Mouse (Mus musculus) gastrocnemius, postnatal 36 days (tissue): ENCODE results near the gene Muc1. TPM values are rescaled to one million over a fixed set of nuclear protein-coding genes. Genes with fewer than 3 reads are reported as not detected.
A peak's percentile ranks its signal among the peaks of the same experiment; 100 is the strongest.
"Not testable (repeated sequence)": the region's sequence is repeated elsewhere in the genome, so short reads cannot be mapped to it uniquely, and the experiment has no call there.

ENCODE experiments used
- DNase-seq, 2 experiments: peaks; one replicate each; pipeline ENCODE4 v3.0.0; 2022
- intact Hi-C: fragments of 180-260 bp; cut with DNase I; formaldehyde crosslinking; loops from one replicate; pipeline ENCODE4 v1.15.1; 2025
- total RNA-seq, 2 experiments: library from RNA; stranded (reverse); gene quantifications; 2 replicates each; pipeline ENCODE4 v1.2.3; 2021

Gene Muc1
- total RNA-seq, 2 experiments from 2014 or later: 0.20 TPM

DNA sequence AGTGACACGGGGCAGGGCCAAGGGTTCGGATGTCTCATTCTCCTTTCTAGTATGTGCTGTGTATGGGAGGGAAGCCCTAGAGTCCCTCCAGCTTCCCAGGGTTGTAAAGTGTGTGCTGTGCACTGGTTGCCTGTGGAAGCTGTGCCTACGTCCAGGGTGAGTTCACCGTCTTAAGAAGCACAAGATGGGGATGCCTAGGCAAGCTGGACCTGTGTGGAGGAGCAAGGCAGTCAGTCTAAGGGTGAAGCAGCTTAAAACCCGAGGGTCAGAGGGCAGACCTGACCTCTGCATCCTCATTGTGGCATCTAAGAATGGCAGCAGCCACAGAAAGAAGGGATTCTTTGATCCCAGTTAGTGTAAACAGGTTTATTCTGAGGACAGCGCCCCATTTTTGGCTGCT, 20.1 kb upstream of the Muc1 start:
- DNase-seq: no peak
- intact Hi-C loops: no loop called here

DNA sequence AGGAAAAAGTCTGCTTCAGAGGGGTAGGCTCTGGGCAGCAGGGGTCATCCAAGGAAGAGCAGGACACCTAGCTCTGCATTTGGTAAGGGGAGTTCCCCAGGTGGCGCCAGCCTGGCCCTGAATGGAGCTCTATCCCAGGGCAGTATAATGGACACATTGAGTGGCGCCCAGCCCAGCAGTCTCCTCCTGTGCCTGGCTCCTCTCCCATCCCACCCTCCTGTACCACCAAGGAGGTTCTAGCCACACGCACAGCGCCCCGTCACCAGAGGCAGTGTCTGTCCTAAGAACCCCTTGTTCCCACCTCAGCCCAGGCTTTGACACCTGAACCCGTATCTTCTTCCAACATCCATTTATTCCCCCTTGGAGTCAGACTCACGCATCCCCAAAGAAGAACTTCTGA, 19.1 kb upstream of the Muc1 start:
- DNase-seq: no peak
- intact Hi-C loops: no loop called here

GRCm38 (mm10) chr3:89210162-89210561, 18.7 kb upstream of the Muc1 start:
- intact Hi-C loops: no loop called here
- no peak for DNase-seq

DNA sequence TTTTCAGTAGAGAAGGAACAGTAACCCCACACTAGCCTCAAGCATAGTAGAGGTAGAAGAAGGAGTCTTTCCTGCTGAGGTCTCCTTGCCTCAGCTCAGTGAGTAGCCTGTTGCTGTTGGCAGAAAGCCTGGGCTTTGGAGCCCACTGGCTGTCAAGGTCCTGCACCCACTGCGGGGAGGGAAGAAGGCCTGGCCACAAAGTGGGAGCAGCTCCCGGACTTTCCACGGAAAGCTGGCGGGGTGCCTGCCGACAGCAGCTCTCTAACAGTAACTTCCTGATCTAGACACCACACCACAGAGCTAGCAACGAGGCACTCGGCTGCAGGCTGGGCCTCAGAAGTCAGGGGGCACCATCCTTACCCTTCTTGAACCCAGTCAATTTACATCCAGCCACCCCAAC, 18.1 kb upstream of the Muc1 start:
- no peak for DNase-seq
- intact Hi-C loops: no loop called here

- DNase-seq: peak; percentile 87 to 91
- intact Hi-C loops: loop anchor here (2.0 kb wide), 1 partner anchor 15 kb away; no protein-coding TSS in a partner anchor
Measured at GRCm38 (mm10) chr3:89213803-89214530, 14.9 kb upstream of the Muc1 start.

DNA sequence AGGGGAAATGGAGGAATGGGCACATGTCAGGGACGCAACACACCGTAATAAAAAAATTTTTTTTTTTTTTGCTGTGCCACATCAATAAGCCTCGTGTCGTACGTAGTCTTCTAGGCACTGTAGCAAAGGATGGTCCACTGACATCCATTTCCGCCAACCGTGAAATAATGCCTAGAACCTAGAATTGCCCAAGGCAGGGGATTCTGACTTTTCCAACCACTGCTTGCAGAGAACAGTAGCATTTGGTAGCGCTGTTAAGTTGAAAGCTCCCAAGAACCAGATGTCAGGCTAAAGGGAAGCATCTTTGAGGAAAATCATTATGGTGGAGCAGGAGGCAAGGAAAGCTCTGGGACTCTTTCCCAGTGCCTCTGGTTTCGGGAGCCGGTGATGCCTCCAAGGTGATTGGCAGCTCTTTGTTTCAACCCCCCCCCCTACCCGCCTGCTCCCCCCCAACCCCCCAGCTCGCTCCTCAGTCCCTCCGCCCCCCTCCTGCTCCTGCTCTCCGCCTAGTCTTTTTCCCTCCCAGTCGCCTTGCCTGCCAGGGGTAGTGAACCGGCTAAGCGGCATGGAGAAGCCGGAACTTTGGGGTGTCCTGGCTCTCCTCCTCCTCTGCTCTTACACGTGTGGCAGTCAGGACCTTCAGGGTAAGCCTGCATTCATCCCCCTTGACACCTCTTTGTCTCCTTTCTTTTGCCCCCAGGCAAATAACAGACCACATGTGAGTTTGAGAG, 14.0 kb upstream of the Muc1 start, which contains the start of gene Thbs3:
TSS of gene Thbs3 (plus strand) at position 500 of the 731 bp plus-strand sequence.
- intact Hi-C loops: loop anchor here (2.0 kb wide), 1 partner anchor 16 kb away; no protein-coding TSS in a partner anchor
- peak in 1 of 2 experiments; percentile 43 for DNase-seq

GRCm38 (mm10) chr3:89215853-89216252, 13.0 kb upstream of the Muc1 start:
- intact Hi-C loops: loop anchor here (2.0 kb wide), 2 partner anchors 17 to 125 kb away; no protein-coding TSS in a partner anchor
- peak; percentile 71 to 75 for DNase-seq

DNA sequence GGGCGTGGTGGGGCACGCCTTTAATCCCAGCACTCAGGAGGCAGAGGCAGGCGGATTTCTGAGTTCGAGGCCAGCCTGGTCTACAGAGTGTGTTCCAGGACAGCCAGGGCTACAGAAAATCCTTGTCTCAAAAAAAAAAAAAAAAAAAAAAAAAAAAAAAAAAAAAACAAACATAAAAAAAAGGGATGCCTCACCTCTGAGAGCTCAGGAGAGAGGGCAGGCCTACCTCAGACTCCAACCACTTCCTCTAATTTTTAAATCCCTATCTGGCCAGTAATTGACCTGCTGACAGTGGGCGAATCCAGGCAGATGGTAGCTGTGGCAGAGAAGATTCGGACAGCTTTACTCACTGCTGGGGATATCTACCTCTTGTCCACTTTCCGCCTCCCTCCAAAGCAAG, 12.4 kb upstream of the Muc1 start:
- not testable (repeated sequence) for DNase-seq
- intact Hi-C loops: loop anchor here (2.0 kb wide), 1 partner anchor 126 kb away; no protein-coding TSS in a partner anchor

- intact Hi-C loops: no loop called here
- no peak for DNase-seq
Measured at GRCm38 (mm10) chr3:89218271-89218670, 10.6 kb upstream of the Muc1 start.

DNA sequence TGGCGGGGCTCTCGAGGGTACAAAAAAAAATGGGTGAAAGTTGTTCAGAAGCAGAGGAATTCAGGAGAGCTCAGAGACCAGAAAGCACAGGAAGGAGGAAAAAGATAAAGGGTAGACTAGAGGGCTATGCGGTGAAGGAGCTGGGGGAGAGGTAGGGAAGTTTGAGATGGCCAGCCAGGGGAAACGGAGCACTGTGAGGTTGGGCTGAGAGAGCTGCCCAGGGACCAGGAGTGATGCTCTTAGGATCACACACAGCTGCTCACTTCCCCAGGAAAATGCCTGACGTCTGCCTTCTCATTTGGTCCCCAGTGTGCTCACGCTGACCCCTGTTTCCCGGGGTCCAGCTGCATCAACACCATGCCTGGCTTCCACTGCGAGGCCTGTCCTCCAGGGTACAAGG, 9.3 kb upstream of the Muc1 start:
- intact Hi-C loops: no loop called here
- no peak for DNase-seq

DNA sequence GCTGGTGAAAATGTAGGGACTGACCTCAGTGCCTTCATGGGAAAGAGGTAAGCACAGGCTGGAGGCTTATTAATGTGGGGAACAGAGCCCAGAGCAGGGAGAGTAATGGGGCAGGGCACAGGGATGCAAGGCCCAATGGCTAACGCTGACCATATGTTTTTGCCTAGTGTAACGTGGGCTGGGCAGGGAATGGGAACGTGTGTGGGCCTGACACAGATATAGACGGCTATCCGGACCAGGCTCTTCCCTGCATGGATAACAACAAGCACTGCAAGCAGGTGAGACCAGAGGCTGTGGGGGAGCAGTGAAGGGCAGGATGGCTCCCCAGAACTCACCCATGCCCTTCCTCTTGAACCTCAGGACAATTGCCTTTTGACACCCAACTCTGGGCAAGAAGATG, 7.7 kb upstream of the Muc1 start:
- DNase-seq: no peak
- intact Hi-C loops: no loop called here

GRCm38 (mm10) chr3:89224796-89225195, 4.1 kb upstream of the Muc1 start:
- intact Hi-C loops: no loop called here

DNA sequence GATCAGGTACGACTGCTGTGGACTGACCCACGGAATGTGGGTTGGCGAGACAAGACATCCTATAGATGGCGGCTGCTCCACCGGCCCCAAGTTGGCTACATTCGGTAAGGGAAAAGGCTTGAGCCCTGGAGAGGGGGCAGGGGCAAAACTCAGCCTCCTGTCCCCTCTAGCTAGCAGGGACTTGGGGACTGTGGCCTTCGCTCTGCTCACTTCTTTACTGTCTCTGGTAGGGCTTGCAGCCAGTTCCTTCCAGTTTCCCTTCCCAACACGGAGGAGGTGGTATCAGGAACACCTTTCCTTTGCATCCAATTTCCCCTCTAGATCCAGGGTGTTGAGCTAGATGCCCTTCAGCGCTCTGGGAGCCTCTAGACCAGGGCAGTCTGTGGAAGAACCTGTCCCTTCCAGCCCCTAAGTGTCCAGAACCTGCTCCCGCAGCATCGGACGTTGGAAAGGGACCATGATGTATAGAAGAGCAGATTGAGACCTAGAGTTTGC, 3.5 kb upstream of the Muc1 start:
- intact Hi-C loops: no loop called here
- no peak for DNase-seq

More at GRCm38 (mm10) chr3:89224796-89225195, 4.1 kb upstream of the Muc1 start:
- DNase-seq: no peak

GRCm38 (mm10) chr3:89225918-89226317, 2.9 kb upstream of the Muc1 start:
- intact Hi-C loops: no loop called here
- DNase-seq: no peak

- intact Hi-C loops: no loop called here
- DNase-seq: no peak
Measured at GRCm38 (mm10) chr3:89226361-89226760, 2.5 kb upstream of the Muc1 start.

DNA sequence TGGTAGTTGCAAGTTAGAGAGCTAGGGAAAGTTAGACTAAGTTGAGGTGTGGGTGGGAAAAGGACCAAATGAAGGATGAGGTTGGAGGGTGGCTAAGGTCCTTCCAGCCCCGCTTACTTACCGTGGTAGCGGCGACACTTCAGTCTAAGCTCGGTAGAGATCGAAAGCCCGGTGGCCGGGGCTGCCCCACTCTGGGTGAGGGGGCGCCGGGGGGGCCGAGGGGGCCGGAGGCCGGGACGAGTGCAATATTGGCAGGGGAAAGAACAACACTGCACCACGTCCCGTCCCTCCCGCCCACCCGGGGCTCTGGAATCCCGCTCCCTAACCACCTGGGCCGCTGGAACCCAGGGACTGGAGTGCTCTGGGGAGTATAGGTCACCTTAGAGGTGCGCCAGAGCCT, 2.0 kb upstream of the Muc1 start, which contains the start of gene Mtx1:
TSS of gene Mtx1 (minus strand) at position 189 of the 400 bp plus-strand sequence.
- intact Hi-C loops: no loop called here
- no peak for DNase-seq

- peak; percentile 48 to 51 for DNase-seq
- intact Hi-C loops: no loop called here
Measured at GRCm38 (mm10) chr3:89227307-89228179, 1.3 kb upstream of the Muc1 start.

DNA sequence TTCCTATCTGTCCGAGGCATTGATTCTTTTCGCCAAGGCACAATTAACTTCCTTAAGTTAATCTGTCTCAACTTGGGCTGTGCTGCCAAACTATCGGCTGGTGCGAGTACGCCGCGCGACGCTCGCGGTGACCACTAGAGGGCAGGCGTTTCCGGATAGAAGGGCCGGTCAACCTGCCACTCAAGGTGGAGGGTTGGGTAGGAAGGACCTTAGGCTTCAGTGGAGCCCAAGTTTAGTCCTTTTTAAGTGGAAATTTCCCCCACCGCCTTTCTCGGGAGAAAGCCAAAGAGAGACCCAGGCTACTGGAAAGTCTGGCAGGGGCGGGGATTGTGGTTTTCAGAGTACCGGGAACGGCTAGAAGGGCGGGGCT, 692 bp upstream of the Muc1 start:
- intact Hi-C loops: no loop called here

DNA sequence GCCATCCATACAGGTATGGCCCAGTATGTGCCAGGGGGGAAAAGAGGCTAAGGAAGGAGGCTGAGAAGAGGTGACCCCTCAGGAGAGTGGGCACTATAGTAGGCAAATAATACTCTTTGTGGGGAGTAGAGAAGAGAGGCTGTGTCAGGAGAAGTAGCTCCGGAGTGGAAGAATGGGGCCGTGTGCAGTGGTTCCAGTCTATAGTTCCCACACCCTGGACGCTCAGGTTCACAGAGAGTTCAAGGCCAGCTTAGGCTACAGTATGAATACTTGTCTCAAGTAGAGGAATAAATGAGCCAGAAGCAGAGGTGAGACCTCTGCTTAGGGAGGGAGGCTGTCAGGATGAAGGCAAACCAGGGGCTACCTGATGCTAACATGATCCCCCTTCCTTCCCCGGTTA, 419 bp downstream of the Muc1 start:
- no peak for DNase-seq
- intact Hi-C loops: no loop called here

More for the DNA sequence above, 692 bp upstream of the Muc1 start:
- peak; percentile 82 for DNase-seq

- intact Hi-C loops: no loop called here
- no peak for DNase-seq
Measured at GRCm38 (mm10) chr3:89230561-89230960, 1.7 kb downstream of the Muc1 start.
